Mouse (Mus musculus) CH12.LX (cell line): ENCODE results near the gene Cmtm2b. TPM values are rescaled to one million over a fixed set of nuclear protein-coding genes. Genes with fewer than 3 reads are reported as not detected.

Experiments
- DNase-seq: peaks from one replicate; pipeline ENCODE4 v3.0.0-alpha.2; 2013; ENCODE audit errors: extremely low read depth
- H3K27ac ChIP-seq: 2 replicates; pipeline ENCODE4 v1.5.1; 2012; ENCODE audit warnings: low read depth, mild to moderate bottlenecking, control low read depth, moderate library complexity; ENCODE audit not compliant: insufficient read depth
- H3K27me3 ChIP-seq: replicated peaks from 2 replicates; pipeline ENCODE3; 2012; ENCODE audit warnings: inconsistent platforms
- H3K36me3 ChIP-seq, 2 experiments: replicated peaks in 1 of 2; 2 replicates each; pipeline versions ENCODE3 to v1.6.1; 2012; ENCODE audit warnings: inconsistent platforms in 1 of 2, low read length in 1 of 2, mild to moderate bottlenecking in 1 of 2, mixed read lengths in 1 of 2, moderate library complexity in 1 of 2; ENCODE audit not compliant: control insufficient read depth in 1 of 2, insufficient read depth in 1 of 2
- H3K4me1 ChIP-seq, 2 experiments: 2 replicates each; pipeline ENCODE4 v1.6.1; 2012; ENCODE audit warnings: inconsistent platforms in 1 of 2, moderate library complexity in 1 of 2; ENCODE audit not compliant: insufficient read depth in 2 of 2, control insufficient read depth in 1 of 2
- H3K4me2 ChIP-seq: 2 replicates; pipeline ENCODE4 v1.6.1; 2012; ENCODE audit warnings: low read depth, mild to moderate bottlenecking, control low read depth; ENCODE audit not compliant: poor library complexity, insufficient read depth, severe bottlenecking
- H3K4me3 ChIP-seq, 3 experiments: fragments of 150-350 bp in 1 of 3; sonication (generic) in 1 of 3; replicated peaks in 1 of 3; 2 replicates each; pipeline versions ENCODE3 to v1.5.1; 2011 to 2012; ENCODE audit warnings: low read depth in 2 of 3, low read length in 2 of 3, mild to moderate bottlenecking in 2 of 3, moderate library complexity in 2 of 3, control low read depth in 1 of 3, improper control_type of control experiment in 1 of 3, inconsistent platforms in 1 of 3, mixed read lengths in 1 of 3; ENCODE audit not compliant: poor library complexity in 1 of 3
- H3K79me2 ChIP-seq: replicated peaks from 2 replicates; pipeline ENCODE4 v1.6.1; 2012; ENCODE audit warnings: mild to moderate bottlenecking, moderate library complexity; ENCODE audit not compliant: control insufficient read depth, poor library complexity, insufficient read depth, severe bottlenecking; ENCODE audit errors: extremely low read depth
- H3K9ac ChIP-seq: 2 replicates; pipeline ENCODE4 v1.6.1; 2012; ENCODE audit warnings: low read depth, mild to moderate bottlenecking, control low read depth, moderate library complexity; ENCODE audit not compliant: insufficient read depth
- H3K9me3 ChIP-seq: replicated peaks from 2 replicates; pipeline ENCODE3; 2012; ENCODE audit warnings: low read length, inconsistent platforms, mixed read lengths
- BHLHE40 ChIP-seq: IDR thresholded peaks from 2 replicates; pipeline ENCODE4 v1.6.1; 2011; ENCODE audit warnings: mild to moderate bottlenecking, low read depth, low read length, improper control_type of control experiment
- CHD2 ChIP-seq: IDR thresholded peaks from 2 replicates; pipeline ENCODE4 v1.6.1; 2011; ENCODE audit warnings: low read length, improper control_type of control experiment
- CTCF ChIP-seq, 2 experiments: IDR thresholded peaks in 1 of 2; conservative IDR thresholded peaks in 1 of 2; 2 replicates each; pipeline ENCODE4 v1.5.1; 2011 to 2012; ENCODE audit warnings: low read depth in 2 of 2, low read length in 2 of 2, improper control_type of control experiment in 1 of 2, inconsistent platforms in 1 of 2, mild to moderate bottlenecking in 1 of 2, moderate library complexity in 1 of 2
- E2F4 ChIP-seq: IDR thresholded peaks from 2 replicates; pipeline ENCODE4 v1.6.1; 2011; ENCODE audit warnings: low read depth, low read length, improper control_type of control experiment; ENCODE audit not compliant: insufficient replicate concordance
- HCFC1 ChIP-seq: IDR thresholded peaks from 2 replicates; pipeline ENCODE4 v1.6.1; 2012; ENCODE audit warnings: low read depth, mild to moderate bottlenecking, inconsistent platforms, low read length, improper control_type of control experiment
- IRF4 ChIP-seq: IDR thresholded peaks from 2 replicates; pipeline ENCODE4 v1.6.1; 2014; ENCODE audit warnings: low read depth, mild to moderate bottlenecking, inconsistent platforms, low read length, improper control_type of control experiment
- JUND ChIP-seq: conservative IDR thresholded peaks from 2 replicates; pipeline ENCODE4 v1.6.1; 2011; ENCODE audit warnings: low read depth, low read length, improper control_type of control experiment
- KAT2A ChIP-seq: IDR thresholded peaks from 2 replicates; pipeline ENCODE4 v1.6.1; 2012; ENCODE audit warnings: low read length, improper control_type of control experiment, inconsistent platforms; ENCODE audit not compliant: insufficient replicate concordance
- MAFK ChIP-seq: IDR thresholded peaks from 2 replicates; pipeline ENCODE4 v1.6.1; 2011; ENCODE audit warnings: low read length, improper control_type of control experiment; ENCODE audit not compliant: insufficient replicate concordance
- MAX ChIP-seq: IDR thresholded peaks from 2 replicates; pipeline ENCODE4 v1.6.1; 2011; ENCODE audit warnings: low read length, improper control_type of control experiment
- MEF2A ChIP-seq: IDR thresholded peaks from 2 replicates; pipeline ENCODE4 v1.6.1; 2014; ENCODE audit warnings: low read depth, mild to moderate bottlenecking, inconsistent platforms, low read length, improper control_type of control experiment, borderline replicate concordance
- POLR2AphosphoS2 ChIP-seq: IDR thresholded peaks from 2 replicates; pipeline ENCODE4 v1.6.1; 2011; ENCODE audit warnings: low read depth, low read length, improper control_type of control experiment
- RAD21 ChIP-seq: IDR thresholded peaks from 2 replicates; pipeline ENCODE4 v1.6.1; 2011; ENCODE audit warnings: low read depth, mild to moderate bottlenecking, low read length, improper control_type of control experiment, moderate library complexity
- RCOR1 ChIP-seq: conservative IDR thresholded peaks from 2 replicates; pipeline ENCODE4 v1.6.1; 2012; ENCODE audit warnings: low read depth, mild to moderate bottlenecking, inconsistent platforms, low read length, improper control_type of control experiment
- SIN3A ChIP-seq: IDR thresholded peaks from 2 replicates; pipeline ENCODE4 v1.6.1; 2012; ENCODE audit warnings: low read length, improper control_type of control experiment, inconsistent platforms
- TBP ChIP-seq: conservative IDR thresholded peaks from 2 replicates; pipeline ENCODE4 v1.6.1; 2011; ENCODE audit warnings: low read depth, low read length, improper control_type of control experiment
- UBTF ChIP-seq: IDR thresholded peaks from 2 replicates; pipeline ENCODE4 v1.6.1; 2012; ENCODE audit warnings: low read depth, mild to moderate bottlenecking, inconsistent platforms, low read length, improper control_type of control experiment, moderate library complexity
- USF1 ChIP-seq: IDR thresholded peaks from 2 replicates; pipeline ENCODE4 v1.6.1; 2014; ENCODE audit warnings: low read depth, mild to moderate bottlenecking, inconsistent platforms, low read length, improper control_type of control experiment
- USF2 ChIP-seq: conservative IDR thresholded peaks from 2 replicates; pipeline ENCODE4 v1.6.1; 2011; ENCODE audit warnings: low read depth, low read length, improper control_type of control experiment
- ZC3H11A ChIP-seq: IDR thresholded peaks from 2 replicates; pipeline ENCODE4 v1.6.1; 2012; ENCODE audit warnings: low read depth, mild to moderate bottlenecking, inconsistent platforms, low read length, improper control_type of control experiment
- ZKSCAN1 ChIP-seq: IDR thresholded peaks from 2 replicates; pipeline ENCODE4 v1.6.1; 2012; ENCODE audit warnings: low read depth, inconsistent platforms, low read length, improper control_type of control experiment, borderline replicate concordance
- ZMIZ1 ChIP-seq: IDR thresholded peaks from 2 replicates; pipeline ENCODE4 v1.6.1; 2012; ENCODE audit warnings: low read depth, mild to moderate bottlenecking, inconsistent platforms, low read length, improper control_type of control experiment
- ZNF384 ChIP-seq: IDR thresholded peaks from 2 replicates; pipeline ENCODE4 v1.6.1; 2012; ENCODE audit warnings: low read depth, low read length, improper control_type of control experiment, inconsistent platforms
- dilution Hi-C: fragments of 300-500 bp; cut with MboI; formaldehyde crosslinking; loops from 2 replicates; pipeline ENCODE4 v1.14.3; 2020; ENCODE audit warnings: low sequenced_read_pairs; ENCODE audit not compliant: extremely low pct_unique_long_range_greater_than_20kb, extremely low pct_ligation_motif_present
- in situ Hi-C: fragments of 300-500 bp; cut with MboI; formaldehyde crosslinking; loops from 3 replicates; pipeline ENCODE4 v1.14.3; 2019; ENCODE audit warnings: low sequenced_read_pairs, low pct_ligation_motif_present, low pct_unique_long_range_greater_than_20kb, mixed read lengths
- polyA plus RNA-seq: library from polyadenylated mRNA; unstranded; fragments of >175 nt; gene quantifications from 2 replicates; pipeline ENCODE4 v1.2.1, GENCODE M21; 2012; ENCODE audit warnings: low read depth; ENCODE audit not compliant: insufficient read length
- total RNA-seq, 2 experiments: library from RNA; depleted of rRNA; stranded (reverse); fragments of 300-350 nt in 1 of 2; fragments of >200 nt in 1 of 2; gene quantifications; 2 replicates each; pipeline ENCODE4 v1.2.3; 2012 to 2014

The Cmtm2b gene
- total and polyA plus RNA-seq, 3 experiments = not detected

DNA sequence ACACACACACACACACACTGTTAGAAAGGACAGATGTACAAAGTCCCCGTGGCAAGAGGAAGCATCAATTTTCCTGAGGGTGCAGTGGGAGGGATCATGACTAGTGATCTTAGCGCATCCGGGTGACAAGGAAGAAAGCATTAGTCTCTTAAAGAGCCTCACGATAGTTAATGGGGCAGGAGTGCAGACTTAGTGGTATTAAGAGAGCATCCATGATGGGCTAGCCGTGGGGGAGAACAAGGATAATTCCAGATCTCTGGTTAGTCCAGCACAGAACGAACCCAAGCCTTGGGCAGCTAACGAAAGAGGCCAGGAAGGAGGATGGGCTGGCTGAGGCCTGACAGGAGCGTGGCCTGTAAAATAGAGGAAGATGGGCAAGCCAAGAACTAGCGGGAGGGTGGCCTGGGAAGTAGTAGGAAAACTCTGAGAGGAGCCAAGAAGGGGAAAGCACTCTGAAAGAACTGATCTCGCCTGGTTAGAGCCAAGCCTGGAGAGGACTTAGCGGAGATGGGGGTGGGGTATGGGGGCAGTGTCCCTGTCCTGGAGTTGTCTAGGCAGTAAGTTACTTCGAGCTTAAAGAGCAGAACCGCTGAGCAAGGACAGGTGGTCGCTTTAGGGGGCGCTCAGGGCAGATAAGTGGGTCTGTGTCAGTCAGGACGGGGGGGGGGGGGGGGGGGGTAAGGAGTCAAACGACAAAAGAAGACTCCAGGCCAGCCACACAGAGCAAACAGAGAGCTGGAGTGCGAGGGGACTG lies 17.4 kb downstream of the Cmtm2b start, which contains the start of gene Cmtm3:
TSS of gene Cmtm3 (plus strand) at position 182 of the 754 bp plus-strand sequence.
- peak within 1 kb of the TSS; percentile 85 for H3K9ac ChIP-seq
- no peak for TF ChIP-seq USF2
- no peak for TF ChIP-seq RAD21
- TF ChIP-seq MEF2A = no peak
- TF ChIP-seq MAX = no peak
- no peak for TF ChIP-seq SIN3A
- no peak for TF ChIP-seq POLR2AphosphoS2
- TF ChIP-seq MAFK = no peak
- no peak for TF ChIP-seq ZKSCAN1
- TF ChIP-seq E2F4 = no peak
- no peak for TF ChIP-seq USF1
- TF ChIP-seq JUND = no peak
- no peak for TF ChIP-seq BHLHE40
- TF ChIP-seq CTCF (conservative IDR thresholded peaks at IDR 0.05 in 1 of 2, IDR thresholded peaks at IDR 0.05 in 1 of 2; ENCODE audit: low read depth in 2 of 2, low read length in 2 of 2) = no peak
- no peak for TF ChIP-seq CHD2
- TF ChIP-seq ZMIZ1 = no peak
- TF ChIP-seq HCFC1 = no peak
- no peak for TF ChIP-seq TBP
- no peak for TF ChIP-seq UBTF
- H3K4me1 ChIP-seq = peaks cover 3 to 28% of the 10 kb centered on the region in 2 experiments; a peak in 2 of 4 replicates
- H3K27me3 ChIP-seq = no peaks in the 10 kb centered on the region
- no peak for DNase-seq
- no peak within 1 kb of the TSS for H3K27ac ChIP-seq
- no peaks in the 10 kb centered on the region for H3K79me2 ChIP-seq
- in situ Hi-C loops = loop anchor here (10.0 kb wide), 1 partner anchor 95 kb away; the partner anchor contains the start of gene Tk2
- peaks cover 0 to 4% of the 10 kb centered on the region in 2 experiments for H3K36me3 ChIP-seq
- dilution Hi-C loops = no loop called here
- peak within 1 kb of the TSS; percentile 85 for H3K4me2 ChIP-seq
- no peaks in the 10 kb centered on the region for H3K9me3 ChIP-seq
- H3K4me3 ChIP-seq = peak within 1 kb of the TSS; percentile 61 to 92 (median 63)

DNA sequence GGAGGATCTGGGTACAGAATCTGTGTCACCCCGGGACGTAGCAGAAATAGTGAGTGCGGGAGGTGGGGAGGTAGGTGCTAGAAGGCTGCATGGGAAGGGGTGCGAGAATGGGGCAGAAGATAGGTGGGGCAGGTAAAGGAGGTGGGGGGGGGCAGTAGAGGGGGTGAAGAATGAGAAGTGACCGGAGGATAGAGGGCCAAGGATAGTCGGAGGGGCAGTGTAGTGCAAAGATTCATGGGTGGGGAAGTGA lies 17.9 kb downstream of the Cmtm2b start:
- peak overlapping the region; percentile 85 for H3K4me2 ChIP-seq
- peak overlapping the region; percentile 61 to 92 (median 63) for H3K4me3 ChIP-seq
- no peaks in the 10 kb centered on the region for H3K79me2 ChIP-seq
- H3K9ac ChIP-seq = peak overlapping the region; percentile 85
- no peaks in the 10 kb centered on the region for H3K27me3 ChIP-seq
- H3K36me3 ChIP-seq = peaks cover 0 to 9% of the 10 kb centered on the region in 2 experiments
- no peaks in the 10 kb centered on the region for H3K9me3 ChIP-seq
- dilution Hi-C loops (no loop called here), in situ Hi-C loops (loop anchor here (5.0 to 10.0 kb wide), 2 partner anchors 67 to 95 kb away; partner anchors contain the start of gene Tk2)
- H3K27ac ChIP-seq = no peak overlapping the region
- peaks cover 3 to 30% of the 10 kb centered on the region in 2 experiments; a peak in 2 of 4 replicates for H3K4me1 ChIP-seq
- TF ChIP-seq SIN3A (no peak), ZKSCAN1 (no peak), TBP (no peak), ZNF384 (no peak), HCFC1 (no peak), USF2 (no peak), RCOR1 (no peak), ZC3H11A (no peak), IRF4 (no peak), KAT2A (no peak), MAX (no peak), RAD21 (no peak)
- DNase-seq = no peak
